Mouse (Mus musculus): ENCODE data around the gene Cnih4. TPM values are rescaled to one million over a fixed set of nuclear protein-coding genes. Genes with fewer than 3 reads are reported as not detected.
A peak's percentile ranks its signal among the peaks of the same experiment; 100 is the strongest.

Cnih4 gene
- total RNA-seq (2012; rRNA removed) (69.4 and 72.1 TPM in 2 replicates), polyA plus RNA-seq (2012; ENCODE audit: insufficient read depth in 1 of 2, insufficient read length in 2 of 2, low read depth in 1 of 2, low replicate concordance in 2 of 2, missing spikeins in 1 of 2) (100 to 1,000 TPM in 1 of 2 experiments, not detected in 1; 141 TPM)

DNA sequence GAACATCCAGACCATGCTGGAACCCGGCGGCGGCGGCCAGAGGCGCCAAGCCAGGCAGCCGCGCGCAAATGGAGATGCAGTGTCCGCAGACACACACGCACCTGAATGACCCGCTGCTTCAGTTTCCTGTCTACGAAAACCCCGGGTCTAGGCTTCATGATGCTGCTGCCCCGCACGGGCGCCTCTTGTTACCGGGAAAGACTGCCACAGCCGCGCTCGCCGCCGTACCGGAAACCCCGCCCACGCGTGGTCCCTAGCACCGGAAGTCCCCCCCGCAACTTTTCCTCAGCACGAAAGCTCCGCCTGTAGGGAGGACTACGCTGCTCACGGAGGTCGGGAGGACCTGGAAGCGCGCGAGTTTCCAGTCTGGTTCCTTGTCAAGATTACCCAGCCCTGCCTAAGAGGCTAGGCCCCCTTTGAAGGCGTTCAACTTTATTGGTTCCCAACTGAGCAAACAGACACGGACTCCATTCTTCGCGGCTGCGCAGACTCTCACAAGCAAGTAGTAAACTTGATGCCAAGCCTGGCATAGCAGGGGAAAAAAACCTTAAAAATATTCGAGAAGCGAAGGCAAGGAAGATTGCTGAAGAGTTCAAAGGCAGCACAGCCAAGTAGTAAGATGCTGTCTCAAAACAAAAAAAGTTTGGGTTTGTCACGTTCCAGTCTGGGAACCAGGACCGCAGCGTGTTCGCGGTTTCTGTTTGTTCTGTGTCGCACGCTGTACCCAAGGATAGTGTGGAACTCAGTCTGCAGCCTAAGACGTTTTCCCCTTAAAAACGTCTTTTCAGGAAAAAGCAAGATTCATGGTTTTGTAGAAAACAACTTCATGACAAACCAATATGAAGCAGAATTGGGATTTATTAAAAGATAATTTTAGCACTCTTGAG is at the start of gene Cnih4, which contains the start of gene Nvl:
Gene Cnih4, plus strand, starts transcription at position 744 of the 887 bp plus-strand sequence.
Gene Nvl, minus strand, starts transcription at position 255 of the 887 bp plus-strand sequence.
- peak within 1 kb of the TSS; percentile 98 for H3K27ac ChIP-seq (ENCODE audit: control insufficient read depth, low read depth, low read length)
- peak within 1 kb of the TSS; percentile 95 for H3K9ac ChIP-seq (ENCODE audit: control insufficient read depth, low read depth, low read length, poor library complexity, severe bottlenecking)
- H3K36me3 ChIP-seq (ENCODE audit: control insufficient read depth in 1 of 2, insufficient read depth in 2 of 2, low read length in 2 of 2): peaks cover 8 to 31% of the 10 kb centered on the region in 2 experiments
- DNase-seq (ENCODE audit: low read depth, low spot score): peak; percentile 99
- H3K4me1 ChIP-seq (ENCODE audit: control insufficient read depth in 1 of 2, insufficient read depth in 2 of 2, low read length in 2 of 2): peaks cover 13 to 26% of the 10 kb centered on the region in 2 experiments
- peaks cover 25% of the 10 kb centered on the region for H3K79me2 ChIP-seq (ENCODE audit: control insufficient read depth, insufficient read depth, low read length, poor library complexity)
- peak within 1 kb of the TSS; percentile 68 to 99 for H3K4me3 ChIP-seq (ENCODE audit: control insufficient read depth in 1 of 2, insufficient read depth in 1 of 2, low read depth in 2 of 2, low read length in 2 of 2)
- H3K9me3 ChIP-seq (replicated peaks; ENCODE audit: insufficient read depth, low read length): no peaks in the 10 kb centered on the region
- no peaks in the 10 kb centered on the region for H3K27me3 ChIP-seq (ENCODE audit: control insufficient read depth in 1 of 2, insufficient read depth in 2 of 2, low read length in 2 of 2)
- peak; percentile 73 for TF ChIP-seq ZNF384 (IDR thresholded peaks at IDR 0.05; ENCODE audit: low read depth, low read length)
- no peak for TF ChIP-seq ZKSCAN1 (IDR thresholded peaks at IDR 0.05; ENCODE audit: low read depth, low read length)
- peak; percentile 80 for TF ChIP-seq NRF1 (IDR thresholded peaks at IDR 0.05; ENCODE audit: insufficient read depth, low read depth, low read length, poor library complexity, severe bottlenecking)
- peak in 1 of 2 experiments; percentile 86 for TF ChIP-seq POLR2A (IDR thresholded peaks at IDR 0.05; ENCODE audit: control insufficient read depth in 1 of 2, insufficient read depth in 1 of 2, low read depth in 1 of 2, low read length in 2 of 2, poor library complexity in 1 of 2)
- peak; percentile 85 for TF ChIP-seq MYC (IDR thresholded peaks at IDR 0.05; ENCODE audit: low read depth, low read length)
- peak; percentile 79; the same call in 1 of the 2 replicates for TF ChIP-seq CHD1 (IDR thresholded peaks at IDR 0.05; ENCODE audit: low read depth, low read length)
- no peak for TF ChIP-seq ZMIZ1 (IDR thresholded peaks at IDR 0.05; ENCODE audit: low read depth, low read length)
- no peak; a peak in 2 of 4 replicates for TF ChIP-seq EP300 (IDR thresholded peaks at IDR 0.05; ENCODE audit: low read depth in 1 of 2, low read length in 2 of 2)
- TF ChIP-seq CHD2 (IDR thresholded peaks at IDR 0.05; ENCODE audit: low read length): no peak
- peak; percentile 41; the same call in 1 of the 2 replicates for TF ChIP-seq POLR2AphosphoS5 (IDR thresholded peaks at IDR 0.05; ENCODE audit: borderline replicate concordance, low read depth, low read length)
- no peak for TF ChIP-seq MYB (IDR thresholded peaks at IDR 0.05; ENCODE audit: low read depth, low read length)
- TF ChIP-seq MAX (IDR thresholded peaks at IDR 0.05; ENCODE audit: low read length): peak; percentile 64
- TF ChIP-seq SMC3 (IDR thresholded peaks at IDR 0.05; ENCODE audit: low read depth, low read length): no peak
- peak; percentile 47 for TF ChIP-seq USF1 (IDR thresholded peaks at IDR 0.05; ENCODE audit: low read depth, low read length)
- no peak for TF ChIP-seq MAFK (IDR thresholded peaks at IDR 0.05; ENCODE audit: borderline replicate concordance, low read depth, low read length)
- TF ChIP-seq NELFE (IDR thresholded peaks at IDR 0.05; ENCODE audit: low read depth, low read length): peak; percentile 64
- TF ChIP-seq BHLHE40 (IDR thresholded peaks at IDR 0.05; ENCODE audit: borderline replicate concordance, low read depth, low read length): no peak
- TF ChIP-seq KAT2A (conservative IDR thresholded peaks at IDR 0.05; ENCODE audit: low read depth, low read length): peak; percentile 85
- peak; percentile 74; the same call in 1 of the 2 replicates for TF ChIP-seq POLR2AphosphoS2 (IDR thresholded peaks at IDR 0.05; ENCODE audit: low read length)
- no peak for TF ChIP-seq GABPA (IDR thresholded peaks at IDR 0.05; ENCODE audit: low read depth, low read length)
- TF ChIP-seq RAD21 (IDR thresholded peaks at IDR 0.05; ENCODE audit: low read depth, low read length): no peak
- no peak for TF ChIP-seq CTCF (IDR thresholded peaks at IDR 0.05 in 2 of 3, conservative IDR thresholded peaks at IDR 0.05 in 1 of 3; ENCODE audit: control insufficient read depth in 1 of 3, insufficient read depth in 1 of 3, low read depth in 2 of 3, low read length in 3 of 3, poor library complexity in 1 of 3, severe bottlenecking in 1 of 3)
- TF ChIP-seq ZC3H11A (IDR thresholded peaks at IDR 0.05; ENCODE audit: low read depth, low read length): no peak
- peak; percentile 71; the same call in 1 of the 2 replicates for TF ChIP-seq UBTF (IDR thresholded peaks at IDR 0.05; ENCODE audit: borderline replicate concordance, insufficient read depth, low read depth, low read length)
- TF ChIP-seq MEF2A (IDR thresholded peaks at IDR 0.05; ENCODE audit: extremely low read depth, insufficient replicate concordance, low read depth, low read length, poor library complexity, severe bottlenecking): peak; percentile 43; the same call in 1 of the 2 replicates
- TF ChIP-seq E2F4 (IDR thresholded peaks at IDR 0.05; ENCODE audit: borderline replicate concordance, low read depth, low read length): peak; percentile 92
- TF ChIP-seq HCFC1 (IDR thresholded peaks at IDR 0.05; ENCODE audit: low read depth, low read length): peak; percentile 97
- peak; percentile 88 for TF ChIP-seq TBP (IDR thresholded peaks at IDR 0.05; ENCODE audit: low read depth, low read length)
- no peak for TF ChIP-seq TAL1 (IDR thresholded peaks at IDR 0.05; ENCODE audit: low read length)
- TF ChIP-seq MAZ (IDR thresholded peaks at IDR 0.05; ENCODE audit: low read depth, low read length): peak; percentile 100
- TF ChIP-seq SIN3A (IDR thresholded peaks at IDR 0.05; ENCODE audit: low read length): peak; percentile 94
- TF ChIP-seq TCF12 (IDR thresholded peaks at IDR 0.05; ENCODE audit: low read depth, low read length): peak; percentile 80
- TF ChIP-seq RCOR1 (IDR thresholded peaks at IDR 0.05; ENCODE audit: low read depth, low read length): no peak
- TF ChIP-seq ETS1 (IDR thresholded peaks at IDR 0.05; ENCODE audit: low read depth, low read length): peak; percentile 80

Measured in MEL (cell line).